Mouse (Mus musculus): ENCODE data around the gene Slc16a5.

DNA sequence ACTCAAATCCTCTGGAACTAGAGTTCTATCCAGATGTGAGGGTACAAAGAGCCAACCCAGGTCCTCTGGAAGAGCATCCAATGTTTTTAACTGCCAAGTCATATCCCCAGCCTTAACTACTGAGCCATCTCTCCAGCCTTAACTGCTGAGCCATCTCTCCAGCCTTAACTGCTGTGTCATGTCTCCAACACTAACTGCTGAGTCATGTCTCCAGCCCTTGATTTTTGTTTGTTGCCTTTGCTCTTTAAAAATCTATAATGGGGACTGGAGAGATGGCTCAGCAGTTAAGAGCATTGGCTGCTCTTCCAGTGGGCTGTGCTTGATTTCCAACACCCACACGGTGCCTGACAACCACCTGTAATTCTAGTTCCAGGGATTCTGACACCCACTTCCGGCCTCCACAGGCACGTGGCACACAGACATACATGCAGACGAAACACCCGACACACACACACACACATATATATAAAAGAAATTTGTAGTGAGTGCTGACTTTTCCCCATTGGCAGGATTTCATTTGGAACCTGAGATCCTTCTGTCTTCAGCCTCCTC lies 24.6 kb upstream of the Slc16a5 start:
- TF ChIP-seq POLR2A (IDR thresholded peaks at IDR 0.05; ENCODE audit: low read depth, low read length): no peak
- no peak for TF ChIP-seq CTCF (conservative IDR thresholded peaks at IDR 0.05; ENCODE audit: insufficient read depth, insufficient read length, low read depth, low read length)
